Mouse (Mus musculus): ENCODE data around the gene Asah2. TPM values are rescaled to one million over a fixed set of nuclear protein-coding genes. Genes with fewer than 3 reads are reported as not detected.

The Asah2 gene
- 2.4 and 2.6 TPM in 2 replicates for total RNA-seq (2014; rRNA removed)
- 0.18 and 0.44 TPM in 2 replicates for polyA plus RNA-seq (2015; fragmentation: Nextera tagmentation; extraction: Ambion mirVana)

DNA sequence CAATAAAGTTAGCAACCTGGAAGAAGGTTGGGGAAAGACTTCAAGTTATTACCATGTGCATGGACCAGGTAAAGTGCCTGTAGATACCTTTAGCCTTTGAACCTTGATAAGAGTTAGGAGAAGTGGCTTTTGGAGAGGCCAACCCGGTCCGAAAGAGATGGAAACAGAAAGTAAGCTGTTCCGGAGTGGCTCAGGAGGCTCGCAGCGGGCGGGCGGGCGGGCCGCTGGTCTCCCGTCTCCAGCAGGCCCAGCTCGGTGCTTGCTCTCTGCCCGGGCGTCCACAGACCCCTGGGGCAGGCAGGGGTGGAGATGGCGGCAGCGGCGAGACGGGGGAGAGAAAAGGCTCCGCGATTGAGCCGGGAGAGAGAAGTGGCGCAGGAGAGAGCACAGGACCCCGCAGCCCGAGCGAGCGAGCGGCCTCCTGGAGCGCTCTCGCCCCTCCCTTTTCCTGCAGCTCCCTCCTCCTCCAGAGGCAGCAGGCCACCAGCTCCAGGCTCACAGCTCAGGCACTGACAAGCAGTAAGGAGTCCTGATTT lies at the start of gene Asah2:
Asah2 (minus strand) TSS at position 441 of the 536 bp plus-strand sequence.
- Histone ChIP-seq H3K4me3 (ENCODE audit: low read depth, low read length) (peak within 1 kb of the TSS; percentile 62), H3K27me3 (ENCODE audit: insufficient read depth, low read length) (no peaks in the 10 kb centered on the region), H3K36me3 (ENCODE audit: insufficient read depth) (no peaks in the 10 kb centered on the region), H3K4me2 (ENCODE audit: low read depth) (peak within 1 kb of the TSS; percentile 73), H3K27ac (ENCODE audit: low read depth, low read length) (peak within 1 kb of the TSS; percentile 70), H3K4me1 (ENCODE audit: insufficient read depth) (no peaks in the 10 kb centered on the region), H3K9ac (peak within 1 kb of the TSS; percentile 78), H3K9me3 (ENCODE audit: low read length) (no peaks in the 10 kb centered on the region)
- TF ChIP-seq CTCF (IDR thresholded peaks at IDR 0.05; ENCODE audit: low read depth): peak; percentile 52
- DNase-seq: peak; percentile 69
- 4% methylated on average over 28 of the region's 28 CpGs for WGBS
- ATAC-seq: peak; percentile 97

- H3K9me3 ChIP-seq (ENCODE audit: low read length): no peaks in the 10 kb centered on the region
- WGBS: 92% methylated on average over 6 of the region's 6 CpGs
- H3K27me3 ChIP-seq (ENCODE audit: insufficient read depth, low read length): no peaks in the 10 kb centered on the region
- ATAC-seq (no peak), DNase-seq (no peak)
- no peak overlapping the region for H3K27ac ChIP-seq (ENCODE audit: low read depth, low read length)
- no peak overlapping the region for H3K4me2 ChIP-seq (ENCODE audit: low read depth)
- H3K36me3 ChIP-seq (ENCODE audit: insufficient read depth): peaks cover 7% of the 10 kb centered on the region; the same call in 1 of the 2 replicates
- no peak overlapping the region for H3K4me3 ChIP-seq (ENCODE audit: low read depth, low read length)
- H3K9ac ChIP-seq: no peak overlapping the region
- no peak for TF ChIP-seq CTCF (IDR thresholded peaks at IDR 0.05; ENCODE audit: low read depth)
- no peaks in the 10 kb centered on the region for H3K4me1 ChIP-seq (ENCODE audit: insufficient read depth)
These were observed 49.0 kb upstream of the Asah2 start for GRCm38 (mm10) chr19:32157045-32157444.

- Histone ChIP-seq H3K36me3 (ENCODE audit: insufficient read depth) (no peaks in the 10 kb centered on the region), H3K4me2 (ENCODE audit: low read depth) (no peak overlapping the region), H3K4me1 (ENCODE audit: insufficient read depth) (no peaks in the 10 kb centered on the region), H3K4me3 (ENCODE audit: low read depth, low read length) (no peak overlapping the region), H3K9me3 (ENCODE audit: low read length) (no peaks in the 10 kb centered on the region), H3K9ac (no peak overlapping the region), H3K27me3 (ENCODE audit: insufficient read depth, low read length) (no peaks in the 10 kb centered on the region), H3K27ac (ENCODE audit: low read depth, low read length) (no peak overlapping the region)
- no peak for DNase-seq
- WGBS: 77% methylated on average over 6 of the region's 6 CpGs
- no peak for TF ChIP-seq CTCF (IDR thresholded peaks at IDR 0.05; ENCODE audit: low read depth)
- ATAC-seq: no peak; the same call in 1 of the 2 replicates
These were observed 44.5 kb upstream of the Asah2 start for GRCm38 (mm10) chr19:32152529-32152928.

GRCm38 (mm10) chr19:32148710-32149109 lies 40.7 kb upstream of the Asah2 start:
- Histone ChIP-seq H3K36me3 (ENCODE audit: insufficient read depth) (no peaks in the 10 kb centered on the region), H3K4me2 (ENCODE audit: low read depth) (no peak overlapping the region), H3K9me3 (ENCODE audit: low read length) (no peaks in the 10 kb centered on the region), H3K4me3 (ENCODE audit: low read depth, low read length) (no peak overlapping the region), H3K4me1 (ENCODE audit: insufficient read depth) (no peaks in the 10 kb centered on the region), H3K9ac (no peak overlapping the region), H3K27me3 (ENCODE audit: insufficient read depth, low read length) (no peaks in the 10 kb centered on the region), H3K27ac (ENCODE audit: low read depth, low read length) (no peak overlapping the region)
- ATAC-seq: no peak
- DNase-seq: no peak
- TF ChIP-seq CTCF (IDR thresholded peaks at IDR 0.05; ENCODE audit: low read depth): no peak
- WGBS: 90% methylated on average over 5 of the region's 5 CpGs

DNA sequence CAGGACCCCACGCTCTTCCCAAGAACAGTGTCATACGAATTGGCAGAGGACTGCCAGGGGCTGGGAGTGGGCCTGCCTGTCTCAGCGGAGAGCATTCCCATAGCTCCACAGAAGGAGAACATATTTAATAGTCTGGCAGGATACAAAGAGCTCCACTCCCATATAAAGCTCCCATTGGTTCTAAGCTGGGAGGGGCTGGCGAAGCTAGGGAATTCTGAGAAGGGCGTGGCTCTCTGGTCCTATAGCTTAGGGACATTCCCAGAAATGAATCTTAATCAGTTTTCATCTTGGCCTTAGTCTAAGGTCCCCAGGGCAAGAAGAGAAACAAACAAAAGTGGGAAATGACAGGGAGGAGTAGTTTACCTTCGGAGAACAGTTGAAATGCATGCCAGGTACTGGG lies 34.4 kb upstream of the Asah2 start:
- WGBS: 81% methylated on average over 6 of the region's 6 CpGs
- ATAC-seq (no peak), DNase-seq (no peak)
- no peaks in the 10 kb centered on the region for H3K4me1 ChIP-seq (ENCODE audit: insufficient read depth)
- H3K4me2 ChIP-seq (ENCODE audit: low read depth): no peak overlapping the region
- TF ChIP-seq CTCF (IDR thresholded peaks at IDR 0.05; ENCODE audit: low read depth): no peak
- H3K9me3 ChIP-seq (ENCODE audit: low read length): no peaks in the 10 kb centered on the region
- H3K36me3 ChIP-seq (ENCODE audit: insufficient read depth): no peaks in the 10 kb centered on the region
- no peak overlapping the region for H3K27ac ChIP-seq (ENCODE audit: low read depth, low read length)
- no peaks in the 10 kb centered on the region for H3K27me3 ChIP-seq (ENCODE audit: insufficient read depth, low read length)
- H3K9ac ChIP-seq: no peak overlapping the region
- H3K4me3 ChIP-seq (ENCODE audit: low read depth, low read length): no peak overlapping the region

DNA sequence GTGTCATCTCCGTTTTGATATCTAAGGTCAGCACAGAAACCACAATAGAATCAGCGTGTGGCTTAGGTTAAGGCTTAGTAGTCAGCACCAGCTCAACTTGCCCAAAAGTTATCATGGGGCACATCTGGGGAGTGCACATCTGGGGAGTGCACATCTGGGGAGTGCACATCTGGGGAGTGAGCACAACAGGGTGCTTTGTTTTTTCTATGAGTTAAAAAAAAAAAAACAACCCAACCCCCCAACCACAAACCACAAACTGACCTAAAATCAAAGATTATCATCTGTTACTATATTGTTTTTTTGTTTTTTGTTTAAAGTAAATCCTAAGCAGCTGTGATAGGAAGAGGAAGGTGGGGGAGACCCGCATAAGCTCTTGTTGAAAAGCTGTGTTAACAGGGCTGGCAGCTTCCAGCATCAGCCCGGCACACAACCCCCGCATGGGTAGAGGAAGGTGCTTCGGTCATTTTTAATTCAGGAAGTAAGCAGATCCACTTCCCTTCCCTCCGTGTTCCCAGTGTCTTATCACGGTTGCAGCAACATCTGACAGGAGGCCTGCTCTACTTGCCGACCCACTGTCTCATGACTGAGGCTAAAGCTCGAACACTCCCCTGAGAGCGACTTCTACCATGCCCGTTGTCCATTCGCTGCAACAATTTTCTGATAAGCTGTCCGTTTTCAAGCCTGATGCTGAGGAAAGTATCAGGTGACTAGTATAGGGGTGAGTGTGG lies 30.5 kb upstream of the Asah2 start:
- WGBS: 85% methylated on average over 14 of the region's 14 CpGs

DNA sequence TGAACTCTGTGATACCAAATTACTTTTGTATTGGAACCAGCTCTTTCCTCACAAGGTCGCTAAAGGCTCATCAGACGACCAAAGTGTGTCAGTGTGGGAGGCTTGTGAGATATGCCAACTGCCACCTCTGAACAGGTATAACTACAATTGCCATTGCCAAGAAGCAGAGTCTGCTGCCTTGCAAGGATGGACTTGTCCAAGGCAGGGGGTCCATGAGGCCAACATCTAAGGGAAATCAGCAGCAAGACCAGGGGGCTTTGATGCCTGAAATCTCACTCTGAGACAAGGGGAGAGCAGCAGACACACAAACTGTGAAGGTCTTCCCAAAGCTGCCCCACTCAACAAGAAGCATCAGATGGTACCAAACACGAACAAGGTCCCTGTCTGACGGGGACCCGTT lies 29.9 kb upstream of the Asah2 start:
- no peak for TF ChIP-seq CTCF (IDR thresholded peaks at IDR 0.05; ENCODE audit: low read depth)
- ATAC-seq (no peak), DNase-seq (no peak)
- Histone ChIP-seq H3K27me3 (ENCODE audit: insufficient read depth, low read length) (no peaks in the 10 kb centered on the region), H3K9ac (no peak overlapping the region), H3K9me3 (ENCODE audit: low read length) (no peaks in the 10 kb centered on the region), H3K4me1 (ENCODE audit: insufficient read depth) (no peaks in the 10 kb centered on the region; the same call in 1 of the 2 replicates), H3K36me3 (ENCODE audit: insufficient read depth) (no peaks in the 10 kb centered on the region), H3K4me2 (ENCODE audit: low read depth) (no peak overlapping the region), H3K27ac (ENCODE audit: low read depth, low read length) (no peak overlapping the region), H3K4me3 (ENCODE audit: low read depth, low read length) (no peak overlapping the region)
- WGBS: 76% methylated on average over 5 of the region's 5 CpGs

More for the DNA sequence above, 30.5 kb upstream of the Asah2 start:
- Histone ChIP-seq H3K27me3 (ENCODE audit: insufficient read depth, low read length) (no peaks in the 10 kb centered on the region), H3K4me3 (ENCODE audit: low read depth, low read length) (no peak overlapping the region), H3K4me1 (ENCODE audit: insufficient read depth) (no peaks in the 10 kb centered on the region; the same call in 1 of the 2 replicates), H3K9ac (no peak overlapping the region), H3K36me3 (ENCODE audit: insufficient read depth) (no peaks in the 10 kb centered on the region), H3K9me3 (ENCODE audit: low read length) (no peaks in the 10 kb centered on the region), H3K27ac (ENCODE audit: low read depth, low read length) (no peak overlapping the region), H3K4me2 (ENCODE audit: low read depth) (no peak overlapping the region)
- ATAC-seq (no peak), DNase-seq (no peak)
- no peak for TF ChIP-seq CTCF (IDR thresholded peaks at IDR 0.05; ENCODE audit: low read depth)
